Mouse (Mus musculus): Measurements from ENCODE around the gene Gm10260. TPM values are rescaled to one million over a fixed set of nuclear protein-coding genes. Genes with fewer than 3 reads are reported as not detected.

Gene Gm10260
- total and polyA plus RNA-seq, 3 experiments, result 1.6 to 24.5 (median 24.1) TPM

GRCm38 (mm10) chr13:97780556-97780955 is 20.1 kb upstream of the Gm10260 start:
- ATAC-seq (ENCODE audit: extremely low read depth, insufficient number of reproducible peaks, low FRiP score, poor library complexity, severe bottlenecking), result no peak
- TF ChIP-seq GATA2 (IDR thresholded peaks at IDR 0.05; ENCODE audit: borderline replicate concordance, low read depth, low read length) (no peak), GATA1 (IDR thresholded peaks at IDR 0.05; ENCODE audit: borderline replicate concordance, low read length) (no peak), CTCF (IDR thresholded peaks at IDR 0.05; ENCODE audit: low read depth, low read length) (no peak), TAL1 (conservative IDR thresholded peaks at IDR 0.05; ENCODE audit: low read depth, low read length) (no peak), POLR2AphosphoS5 (IDR thresholded peaks at IDR 0.05; ENCODE audit: insufficient replicate concordance, low read depth, low read length) (no peak)

GRCm38 (mm10) chr13:97779657-97780445 is 19.4 kb upstream of the Gm10260 start:
- TF ChIP-seq GATA2 (IDR thresholded peaks at IDR 0.05; ENCODE audit: borderline replicate concordance, low read depth, low read length), result no peak
- TF ChIP-seq CTCF (IDR thresholded peaks at IDR 0.05; ENCODE audit: low read depth, low read length), result no peak
- TF ChIP-seq GATA1 (IDR thresholded peaks at IDR 0.05; ENCODE audit: borderline replicate concordance, low read length), result no peak
- no peak for TF ChIP-seq POLR2AphosphoS5 (IDR thresholded peaks at IDR 0.05; ENCODE audit: insufficient replicate concordance, low read depth, low read length)
- no peak for TF ChIP-seq TAL1 (conservative IDR thresholded peaks at IDR 0.05; ENCODE audit: low read depth, low read length)
- Histone ChIP-seq H3K4me1 (ENCODE audit: insufficient read depth, low read depth, low read length) (peaks cover 85% of the 10 kb centered on the region), H3K27me3 (ENCODE audit: insufficient read depth, low read length) (no peaks in the 10 kb centered on the region), H3K9me3 (replicated peaks) (no peaks in the 10 kb centered on the region), H3K4me3 (ENCODE audit: low read depth, low read length) (no peak overlapping the region; the same call in 1 of the 2 replicates), H3K36me3 (replicated peaks) (no peaks in the 10 kb centered on the region)
- DNase-seq (ENCODE audit: low spot score) (no peak), ATAC-seq (ENCODE audit: extremely low read depth, insufficient number of reproducible peaks, low FRiP score, poor library complexity, severe bottlenecking) (no peak)

More at GRCm38 (mm10) chr13:97780556-97780955, 20.1 kb upstream of the Gm10260 start:
- no peak for DNase-seq (ENCODE audit: low spot score)
- H3K27me3 ChIP-seq (ENCODE audit: insufficient read depth, low read length), result no peaks in the 10 kb centered on the region
- H3K4me3 ChIP-seq (ENCODE audit: low read depth, low read length), result no peak overlapping the region
- peaks cover 78% of the 10 kb centered on the region for H3K4me1 ChIP-seq (ENCODE audit: insufficient read depth, low read depth, low read length)
- H3K9me3 ChIP-seq (replicated peaks), result no peaks in the 10 kb centered on the region
- no peaks in the 10 kb centered on the region for H3K36me3 ChIP-seq (replicated peaks)

- Histone ChIP-seq H3K4me3 (ENCODE audit: low read depth, low read length) (peak overlapping the region; percentile 59; the same call in 1 of the 2 replicates), H3K36me3 (replicated peaks) (no peaks in the 10 kb centered on the region), H3K27me3 (ENCODE audit: insufficient read depth, low read length) (no peaks in the 10 kb centered on the region), H3K4me1 (ENCODE audit: insufficient read depth, low read depth, low read length) (peaks cover 85% of the 10 kb centered on the region), H3K9me3 (replicated peaks) (no peaks in the 10 kb centered on the region)
- DNase-seq (ENCODE audit: low spot score), result peak; percentile 56
- TF ChIP-seq TAL1 (conservative IDR thresholded peaks at IDR 0.05; ENCODE audit: low read depth, low read length), result peak; percentile 88
- no peak for TF ChIP-seq CTCF (IDR thresholded peaks at IDR 0.05; ENCODE audit: low read depth, low read length)
- no peak for TF ChIP-seq GATA1 (IDR thresholded peaks at IDR 0.05; ENCODE audit: borderline replicate concordance, low read length)
- peak; percentile 87 for ATAC-seq (ENCODE audit: extremely low read depth, insufficient number of reproducible peaks, low FRiP score, poor library complexity, severe bottlenecking)
Observed at GRCm38 (mm10) chr13:97778698-97779194, 18.3 kb upstream of the Gm10260 start.

GRCm38 (mm10) chr13:97777667-97778066 is 17.2 kb upstream of the Gm10260 start:
- H3K4me3 ChIP-seq (ENCODE audit: low read depth, low read length), result no peak overlapping the region
- peaks cover 88% of the 10 kb centered on the region for H3K4me1 ChIP-seq (ENCODE audit: insufficient read depth, low read depth, low read length)
- H3K36me3 ChIP-seq (replicated peaks), result no peaks in the 10 kb centered on the region
- no peaks in the 10 kb centered on the region for H3K27me3 ChIP-seq (ENCODE audit: insufficient read depth, low read length)
- TF ChIP-seq TAL1 (conservative IDR thresholded peaks at IDR 0.05; ENCODE audit: low read depth, low read length) (no peak), GATA1 (IDR thresholded peaks at IDR 0.05; ENCODE audit: borderline replicate concordance, low read length) (no peak)
- H3K9me3 ChIP-seq (replicated peaks), result no peaks in the 10 kb centered on the region
- ATAC-seq (ENCODE audit: extremely low read depth, insufficient number of reproducible peaks, low FRiP score, poor library complexity, severe bottlenecking) (no peak), DNase-seq (ENCODE audit: low spot score) (no peak)

GRCm38 (mm10) chr13:97776702-97777101 is 16.3 kb upstream of the Gm10260 start:
- H3K36me3 ChIP-seq (replicated peaks), result no peaks in the 10 kb centered on the region
- no peak for ATAC-seq (ENCODE audit: extremely low read depth, insufficient number of reproducible peaks, low FRiP score, poor library complexity, severe bottlenecking)
- peaks cover 3% of the 10 kb centered on the region for H3K9me3 ChIP-seq (replicated peaks)
- DNase-seq (ENCODE audit: low spot score), result no peak
- no peak for TF ChIP-seq GATA2 (IDR thresholded peaks at IDR 0.05; ENCODE audit: borderline replicate concordance, low read depth, low read length)
- TF ChIP-seq TAL1 (conservative IDR thresholded peaks at IDR 0.05; ENCODE audit: low read depth, low read length), result no peak
- TF ChIP-seq POLR2AphosphoS5 (IDR thresholded peaks at IDR 0.05; ENCODE audit: insufficient replicate concordance, low read depth, low read length), result no peak
- TF ChIP-seq GATA1 (IDR thresholded peaks at IDR 0.05; ENCODE audit: borderline replicate concordance, low read length), result no peak
- no peak for TF ChIP-seq CTCF (IDR thresholded peaks at IDR 0.05; ENCODE audit: low read depth, low read length)
- H3K4me3 ChIP-seq (ENCODE audit: low read depth, low read length), result no peak overlapping the region; the same call in 1 of the 2 replicates
- peaks cover 78% of the 10 kb centered on the region for H3K4me1 ChIP-seq (ENCODE audit: insufficient read depth, low read depth, low read length)
- no peaks in the 10 kb centered on the region for H3K27me3 ChIP-seq (ENCODE audit: insufficient read depth, low read length)

- Histone ChIP-seq H3K4me3 (ENCODE audit: low read depth, low read length) (no peak overlapping the region; the same call in 1 of the 2 replicates), H3K36me3 (replicated peaks) (no peaks in the 10 kb centered on the region), H3K4me1 (ENCODE audit: insufficient read depth, low read depth, low read length) (peaks cover 70% of the 10 kb centered on the region), H3K27me3 (ENCODE audit: insufficient read depth, low read length) (no peaks in the 10 kb centered on the region), H3K9me3 (replicated peaks) (peaks cover 3% of the 10 kb centered on the region)
- no peak for TF ChIP-seq POLR2AphosphoS5 (IDR thresholded peaks at IDR 0.05; ENCODE audit: insufficient replicate concordance, low read depth, low read length)
- peak; percentile 63 for TF ChIP-seq TAL1 (conservative IDR thresholded peaks at IDR 0.05; ENCODE audit: low read depth, low read length)
- no peak for DNase-seq (ENCODE audit: low spot score)
- ATAC-seq (ENCODE audit: extremely low read depth, insufficient number of reproducible peaks, low FRiP score, poor library complexity, severe bottlenecking), result no peak
Observed at GRCm38 (mm10) chr13:97775907-97776306, 15.5 kb upstream of the Gm10260 start.

All from G1E (cell line).